Mouse (Mus musculus): ENCODE measurements around the gene Adgrv1. TPM values are rescaled to one million over a fixed set of nuclear protein-coding genes. Genes with fewer than 3 reads are reported as not detected.
A peak's percentile ranks its signal among the peaks of the same experiment; 100 is the strongest.

Gene Adgrv1
- total RNA-seq, 2 experiments from 2014 or later, result 0.29 to 0.32 TPM

- DNase-seq (ENCODE audit: low spot score in 2 of 2), result peak in 1 of 2 experiments; percentile 33
Measured at GRCm38 (mm10) chr13:81426896-81427755, 205.8 kb downstream of the Adgrv1 start.

GRCm38 (mm10) chr13:81425111-81425510 is 207.8 kb downstream of the Adgrv1 start:
- no peak for DNase-seq (ENCODE audit: low spot score in 2 of 2)

- DNase-seq (ENCODE audit: low spot score in 2 of 2), result no peak
Measured at GRCm38 (mm10) chr13:81424002-81424401, 209.0 kb downstream of the Adgrv1 start.

- DNase-seq (ENCODE audit: low spot score in 2 of 2), result no peak
Measured at GRCm38 (mm10) chr13:81407881-81408460, 225.0 kb downstream of the Adgrv1 start.

- no peak for DNase-seq (ENCODE audit: low spot score in 2 of 2)
Measured at GRCm38 (mm10) chr13:81402826-81403225, 230.1 kb downstream of the Adgrv1 start.

- no peak for DNase-seq (ENCODE audit: low spot score in 2 of 2)
Measured at GRCm38 (mm10) chr13:81402191-81402590, 230.8 kb downstream of the Adgrv1 start.

- no peak for DNase-seq (ENCODE audit: low spot score in 2 of 2)
Measured at GRCm38 (mm10) chr13:81401742-81402141, 231.2 kb downstream of the Adgrv1 start.

GRCm38 (mm10) chr13:81385597-81386362 is 247.2 kb downstream of the Adgrv1 start:
- no peak for DNase-seq (ENCODE audit: low spot score in 2 of 2)

- no peak for DNase-seq (ENCODE audit: low spot score in 2 of 2)
Measured at GRCm38 (mm10) chr13:81381835-81382234, 251.1 kb downstream of the Adgrv1 start.

GRCm38 (mm10) chr13:81370801-81371456 is 262.0 kb downstream of the Adgrv1 start:
- DNase-seq (ENCODE audit: low spot score in 2 of 2), result no peak

GRCm38 (mm10) chr13:81370196-81370595 is 262.8 kb downstream of the Adgrv1 start:
- no peak for DNase-seq (ENCODE audit: low spot score in 2 of 2)

- no peak for DNase-seq (ENCODE audit: low spot score in 2 of 2)
Measured at GRCm38 (mm10) chr13:81369564-81369963, 263.4 kb downstream of the Adgrv1 start.

GRCm38 (mm10) chr13:81368987-81369386 is 264.0 kb downstream of the Adgrv1 start:
- DNase-seq (ENCODE audit: low spot score in 2 of 2), result no peak

GRCm38 (mm10) chr13:81367681-81368376 is 265.1 kb downstream of the Adgrv1 start:
- no peak for DNase-seq (ENCODE audit: low spot score in 2 of 2)

- no peak for DNase-seq (ENCODE audit: low spot score in 2 of 2)
Measured at GRCm38 (mm10) chr13:81360338-81360737, 272.6 kb downstream of the Adgrv1 start.

- no peak for DNase-seq (ENCODE audit: low spot score in 2 of 2)
Measured at GRCm38 (mm10) chr13:81358766-81359165, 274.2 kb downstream of the Adgrv1 start.

- no peak for DNase-seq (ENCODE audit: low spot score in 2 of 2)
Measured at GRCm38 (mm10) chr13:81358365-81358764, 274.6 kb downstream of the Adgrv1 start.

GRCm38 (mm10) chr13:81357215-81357614 is 275.7 kb downstream of the Adgrv1 start:
- DNase-seq (ENCODE audit: low spot score in 2 of 2), result no peak

- no peak for DNase-seq (ENCODE audit: low spot score in 2 of 2)
Measured at GRCm38 (mm10) chr13:81354587-81354986, 278.4 kb downstream of the Adgrv1 start.

GRCm38 (mm10) chr13:81352296-81352695 is 280.7 kb downstream of the Adgrv1 start:
- DNase-seq (ENCODE audit: low spot score in 2 of 2), result peak in 1 of 2 experiments; percentile 14

Data from gastrocnemius, postnatal 4 days (tissue).